Mouse (Mus musculus): ENCODE results near the gene Uaca.

GRCm38 (mm10) chr9:60802341-60802740 is 8.0 kb downstream of the Uaca start:
- TF ChIP-seq CTCF (IDR thresholded peaks at IDR 0.05; ENCODE audit: borderline replicate concordance, control insufficient read depth, extremely low read depth, insufficient read depth, low read length, poor library complexity) (no peak), POLR2A (IDR thresholded peaks at IDR 0.05; ENCODE audit: control insufficient read depth, extremely low read depth, insufficient read depth, low read length, poor library complexity) (no peak)

All from thymus, adult 2 months (tissue).